Mouse (Mus musculus) natural killer cell, adult 2 months (primary cell): Measurements from ENCODE around the gene Sh2d1b2.

ENCODE experiments used
- DNase-seq, 2 experiments: peaks; one replicate each; pipeline ENCODE4 v3.0.0; 2022; ENCODE audit warnings: low spot score in 2 of 2

Sh2d1b2 gene

DNA sequence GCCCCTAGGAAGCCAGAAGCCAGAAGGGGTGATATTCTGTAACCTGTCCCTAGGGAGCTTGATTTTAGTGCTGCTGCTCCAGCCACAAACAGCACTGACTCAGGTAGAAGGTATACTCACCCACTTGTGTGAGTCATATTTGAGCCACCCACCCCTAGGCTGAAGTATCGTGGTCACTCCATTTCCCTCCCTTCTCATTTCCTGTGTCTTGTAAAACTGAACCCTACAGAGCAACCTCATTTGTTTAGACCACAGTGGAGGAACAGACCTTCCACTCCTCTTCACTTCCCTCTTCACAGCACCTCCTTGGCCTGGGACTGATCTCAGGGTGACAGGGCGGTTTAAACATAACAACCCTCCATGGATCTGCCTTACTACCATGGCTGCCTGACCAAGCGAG lies 44.5 kb downstream of the Sh2d1b2 start, which contains the start of gene Sh2d1b1:
TSS of gene Sh2d1b1 (plus strand) at position 305 of the 400 bp plus-strand sequence.
- peak; percentile 62 to 80 for DNase-seq

DNA sequence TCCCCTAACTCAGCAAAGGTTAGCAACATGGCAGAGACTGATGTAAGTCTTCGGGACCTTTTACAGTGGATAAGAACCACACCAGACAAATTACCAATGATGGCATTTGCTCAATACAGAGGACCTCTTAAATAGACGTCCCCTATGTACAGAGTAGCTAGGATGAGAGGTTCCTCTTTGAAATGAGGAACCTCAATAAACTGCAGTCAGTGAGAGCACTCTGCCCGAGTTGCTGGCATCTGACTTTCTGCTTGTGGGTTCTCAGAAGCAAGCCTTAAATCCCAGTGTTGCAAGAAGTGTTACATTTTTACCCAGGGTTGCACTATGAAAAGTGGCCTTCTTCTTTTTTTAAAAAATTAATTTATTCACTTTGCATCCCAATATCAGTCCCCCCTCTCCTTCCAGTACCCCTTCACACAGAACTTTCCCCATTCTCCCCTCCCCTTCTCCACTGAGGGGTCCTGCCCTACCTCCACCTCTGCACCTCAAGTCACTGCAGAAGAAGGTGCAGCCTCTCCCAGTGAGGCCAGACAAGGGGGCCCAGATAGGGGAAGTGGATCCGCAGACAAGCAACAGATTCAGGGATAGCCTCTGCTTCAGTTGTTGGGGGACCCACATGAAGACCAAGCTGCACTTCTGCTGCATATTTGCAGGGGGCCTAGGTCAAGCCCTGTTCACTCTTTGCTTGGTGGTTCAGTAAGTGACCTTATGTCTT lies 50.0 kb downstream of the Sh2d1b2 start:
- DNase-seq, result no peak

DNA sequence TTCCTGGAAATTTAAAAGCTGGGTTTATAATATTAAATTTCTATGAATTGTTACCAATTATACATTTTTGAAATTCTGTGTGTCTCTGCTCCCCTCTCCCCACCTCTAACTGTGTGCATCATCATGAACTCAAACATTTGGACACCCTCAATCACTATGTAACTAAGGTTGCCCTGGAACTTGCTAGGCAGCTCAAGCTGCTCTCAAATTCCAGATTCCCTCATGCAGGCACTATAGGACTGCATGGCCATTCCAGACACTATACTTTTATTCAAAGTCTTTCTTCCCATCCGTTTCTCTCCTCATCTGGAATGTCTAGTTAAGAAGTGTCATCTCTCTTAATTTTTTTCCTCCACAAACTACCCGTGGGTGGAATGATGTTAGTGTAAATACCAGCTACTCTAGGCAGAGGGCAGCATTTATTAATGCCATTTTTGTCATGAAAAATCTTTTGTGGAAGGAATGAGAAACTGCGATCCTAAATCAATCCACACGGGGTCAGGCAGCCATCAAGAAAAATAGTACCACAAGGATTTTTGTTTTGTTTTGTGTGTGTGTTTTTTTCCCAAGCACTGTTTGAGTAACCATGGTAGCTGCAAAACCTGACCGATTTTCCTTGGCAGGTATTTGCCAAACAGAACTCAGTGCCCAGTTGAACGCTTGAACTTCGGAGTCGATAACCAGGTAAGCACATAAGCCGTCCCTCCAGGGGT lies 59.8 kb downstream of the Sh2d1b2 start:
- DNase-seq, result peak; percentile 20 to 35

DNA sequence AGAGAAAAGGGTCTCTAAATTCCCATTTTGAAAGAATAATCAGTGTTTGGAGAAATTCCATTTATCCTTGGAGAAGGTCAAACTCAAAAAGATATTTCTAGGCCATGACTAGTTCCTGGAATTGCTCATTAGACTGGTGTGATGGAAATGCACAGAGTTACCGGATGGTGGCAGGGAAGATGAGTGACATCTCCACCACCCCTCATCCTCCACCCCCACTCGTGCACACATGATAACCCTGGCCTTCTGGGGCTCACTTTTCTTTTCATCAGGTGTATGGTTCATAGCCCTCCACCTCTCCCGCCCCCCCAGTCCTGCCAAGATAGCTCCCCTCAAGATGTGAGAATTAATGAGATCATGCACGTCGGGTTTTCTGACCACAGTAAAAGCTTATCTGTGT lies 60.7 kb downstream of the Sh2d1b2 start:
- DNase-seq, result no peak

DNA sequence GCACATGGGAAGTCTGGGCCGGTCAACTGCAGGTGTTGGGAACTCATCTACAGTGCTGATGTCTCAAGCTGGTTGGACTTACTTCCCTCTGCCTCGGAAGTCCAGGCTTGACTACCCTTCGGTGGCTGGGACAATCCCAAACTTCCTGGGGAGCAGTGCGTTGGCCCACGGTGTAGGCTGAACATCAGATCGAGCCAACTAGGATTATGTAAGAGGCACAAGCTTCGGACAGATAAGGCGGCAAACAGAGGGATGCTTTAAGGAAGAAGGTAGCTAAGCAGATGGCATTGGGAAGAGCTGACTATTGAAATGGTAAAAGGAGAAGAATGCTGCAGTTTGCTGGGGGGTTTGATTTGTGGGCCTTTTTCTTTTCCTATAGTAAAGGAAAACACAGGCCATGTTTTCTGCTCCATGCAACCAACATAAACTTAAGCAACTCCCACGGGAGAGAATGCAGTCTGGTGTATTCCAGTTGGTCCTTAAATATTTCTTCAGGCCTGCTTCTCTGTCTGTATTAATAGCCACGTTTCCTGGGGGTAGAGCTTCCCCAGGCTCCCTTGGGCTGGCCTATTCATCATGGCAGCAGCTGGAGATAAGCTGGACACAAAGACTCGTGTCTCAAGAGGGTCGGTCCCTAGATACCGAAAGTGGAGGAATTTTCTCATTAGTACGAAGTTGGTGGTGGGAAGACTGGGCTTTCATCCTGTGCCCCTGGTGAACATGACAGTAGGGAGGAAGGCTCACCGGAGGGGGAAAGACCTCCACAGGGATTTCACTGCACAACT lies 62.4 kb downstream of the Sh2d1b2 start:
- no peak for DNase-seq

DNA sequence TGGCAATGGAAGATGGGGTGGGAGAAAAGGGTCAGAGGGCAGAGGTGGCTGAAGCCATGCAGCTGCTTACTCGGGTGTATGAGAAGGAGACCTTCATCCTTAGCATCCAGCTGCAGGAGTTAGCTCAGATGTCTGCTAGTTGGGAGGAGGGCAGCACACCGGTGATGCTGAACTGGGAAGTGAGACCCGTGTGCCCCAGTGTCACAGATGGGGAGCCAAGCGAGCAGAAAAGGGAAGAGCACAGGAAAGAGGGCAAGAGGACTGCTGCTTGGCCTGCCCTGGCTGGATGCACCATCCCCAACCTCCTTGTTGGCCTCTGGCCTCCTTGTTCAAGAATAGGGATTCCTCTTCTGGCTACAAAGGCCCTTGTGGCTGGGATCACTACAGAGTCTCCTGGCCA lies 66.9 kb downstream of the Sh2d1b2 start:
- no peak for DNase-seq

DNA sequence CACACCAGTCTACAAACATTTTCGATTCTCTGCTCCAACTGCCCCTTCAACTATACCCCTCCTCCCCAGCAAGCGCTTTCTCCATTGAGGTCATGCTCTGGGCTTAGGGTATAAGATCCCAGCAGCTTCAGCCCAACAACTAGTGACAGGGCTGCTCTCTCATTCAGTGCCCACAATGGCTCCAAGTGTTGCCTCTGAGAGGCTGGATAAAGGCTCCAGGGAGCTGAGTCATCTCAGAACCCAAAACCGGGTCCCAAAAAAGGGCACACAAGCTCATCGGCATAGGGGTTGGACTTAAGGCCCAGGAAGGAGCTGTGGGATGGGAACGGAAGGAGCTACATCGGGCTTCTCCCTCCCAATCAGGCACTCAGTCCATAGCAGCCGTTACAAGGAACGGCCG lies 69.1 kb downstream of the Sh2d1b2 start:
- DNase-seq, result no peak

DNA sequence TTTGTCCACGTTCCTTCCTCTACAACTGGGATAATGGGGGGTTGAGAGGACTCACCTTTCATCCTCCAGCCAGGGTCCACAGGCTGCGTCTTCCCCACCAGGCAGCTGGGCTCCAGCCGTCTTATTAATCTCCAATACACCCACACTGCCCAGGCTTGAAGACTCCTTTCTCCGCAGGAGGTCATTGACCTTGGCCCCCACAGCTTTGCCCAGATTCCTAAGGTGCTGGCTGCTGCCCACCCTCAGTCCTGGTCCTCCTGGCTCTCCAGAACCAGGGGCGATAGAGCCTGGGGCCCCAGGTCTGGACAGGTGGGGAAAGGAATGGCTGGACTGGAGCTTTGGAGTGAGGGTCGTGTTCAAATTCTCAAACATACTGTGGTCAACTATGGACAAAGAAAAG lies 69.9 kb downstream of the Sh2d1b2 start:
- no peak for DNase-seq

DNA sequence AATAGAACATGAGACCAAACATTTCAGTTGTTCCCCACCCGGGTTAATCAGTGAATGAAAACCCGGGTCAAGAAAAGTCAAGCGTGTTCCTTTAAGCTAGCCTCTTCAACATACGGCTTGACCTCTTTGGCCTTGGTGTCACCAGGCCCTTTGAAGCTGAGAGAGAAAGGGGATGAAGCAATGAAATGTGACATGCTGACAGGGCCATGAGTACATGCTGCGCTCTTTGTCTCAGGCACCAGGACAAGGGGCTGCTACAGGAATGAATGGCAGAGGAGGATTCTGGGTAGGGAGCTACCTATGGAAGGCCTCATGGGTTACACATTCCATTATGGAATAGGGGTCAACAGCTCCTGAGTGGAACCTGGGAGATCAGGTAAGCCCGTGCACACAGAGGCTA lies 70.6 kb downstream of the Sh2d1b2 start:
- no peak for DNase-seq
